Mouse (Mus musculus) heart, postnatal 0 days (tissue): ENCODE results near the gene Slc37a1. TPM values are rescaled to one million over a fixed set of nuclear protein-coding genes. Genes with fewer than 3 reads are reported as not detected.

Source experiments
- ATAC-seq: fragments of 200-750 bp; cut with Nextera tagmentation; 2 replicates; pipeline ENCODE4 v1.8.0; 2017; ENCODE audit warnings: low read depth, moderate number of reproducible peaks, moderate library complexity; ENCODE audit not compliant: insufficient read depth
- DNase-seq: peaks from one replicate; pipeline ENCODE4 v3.0.0-alpha.2; 2016; ENCODE audit warnings: low spot score
- H3K27ac ChIP-seq: fragments of 300-500 bp; sonication (generic); 2 replicates; pipeline ENCODE4 v1.5.1; 2014; ENCODE audit warnings: low read depth, mild to moderate bottlenecking
- H3K27me3 ChIP-seq: fragments of 300-500 bp; sonication (generic); 2 replicates; pipeline ENCODE4 v1.6.1; 2014; ENCODE audit warnings: low read length, mixed read lengths; ENCODE audit not compliant: control insufficient read depth, insufficient read depth
- H3K36me3 ChIP-seq: fragments of 300-500 bp; sonication (generic); replicated peaks from 2 replicates; pipeline ENCODE4 v1.6.1; 2014; ENCODE audit warnings: low read length, mixed read lengths; ENCODE audit not compliant: control insufficient read depth, insufficient read depth
- H3K4me1 ChIP-seq: fragments of 300-500 bp; sonication (generic); 2 replicates; pipeline ENCODE4 v1.6.1; 2014; ENCODE audit warnings: antibody characterized with exemption; ENCODE audit not compliant: control insufficient read depth, insufficient read depth
- H3K4me2 ChIP-seq: fragments of 300-500 bp; sonication (generic); 2 replicates; pipeline ENCODE4 v1.6.1; 2014; ENCODE audit warnings: low read depth, mild to moderate bottlenecking, low read length, moderate library complexity
- H3K4me3 ChIP-seq: fragments of 300-500 bp; sonication (generic); 2 replicates; pipeline ENCODE4 v1.5.1; 2014; ENCODE audit warnings: low read depth, low read length
- H3K9ac ChIP-seq: fragments of 300-500 bp; sonication (generic); replicated peaks from 2 replicates; pipeline ENCODE4 v1.6.1; 2014; ENCODE audit warnings: low read depth, low read length, mixed read lengths
- H3K9me3 ChIP-seq: fragments of 300-500 bp; sonication (generic); replicated peaks from 2 replicates; pipeline ENCODE4 v1.6.1; 2016; ENCODE audit warnings: low read length; ENCODE audit not compliant: control insufficient read depth
- CTCF ChIP-seq: IDR thresholded peaks from 2 replicates; pipeline ENCODE4 v1.5.1; 2016; ENCODE audit warnings: antibody characterized with exemption, control low read depth, low read depth
- EP300 ChIP-seq: IDR thresholded peaks from 2 replicates; pipeline ENCODE4 v1.6.1; 2016; ENCODE audit warnings: antibody characterized with exemption, low read depth
- WGBS: fragments of 180-500 bp; shearing (Covaris S2); extraction: QIAGEN DNeasy Blood & Tissue Kit; methylation state at CpG from one replicate; pipeline ENCODE4 v1.1.7; 2014; 5-methylcytosine and 5-hydroxymethylcytosine counted together
- polyA plus RNA-seq: library from polyadenylated mRNA; unstranded; fragments of >200 nt; fragmentation: Nextera tagmentation; extraction: Ambion mirVana; gene quantifications from 2 replicates; pipeline ENCODE4 v1.2.1, GENCODE M21; 2015
- total RNA-seq: library from RNA; depleted of rRNA; stranded (reverse); fragments of >200 nt; gene quantifications from 2 replicates; pipeline ENCODE4 v1.2.3, GENCODE M21; 2014; ENCODE audit warnings: low replicate concordance; rRNA removed

Slc37a1 gene
- total and polyA plus RNA-seq, 2 experiments from 2014 or later: 13.5 to 37.9 TPM

- TF ChIP-seq EP300 (no peak), CTCF (no peak)
- Histone ChIP-seq H3K36me3 (no peaks in the 10 kb centered on the region), H3K27ac (no peak overlapping the region), H3K9ac (no peak overlapping the region), H3K4me3 (no peak overlapping the region), H3K4me1 (no peaks in the 10 kb centered on the region; the same call in 1 of the 2 replicates), H3K9me3 (no peaks in the 10 kb centered on the region), H3K4me2 (no peak overlapping the region), H3K27me3 (peaks cover 5% of the 10 kb centered on the region; the same call in 1 of the 2 replicates)
- WGBS: 66% methylated on average over 2 of the region's 2 CpGs
- ATAC-seq (no peak), DNase-seq (no peak)
These were observed 107.2 kb downstream of the Slc37a1 start for GRCm38 (mm10) chr17:31393811-31394210.

DNA sequence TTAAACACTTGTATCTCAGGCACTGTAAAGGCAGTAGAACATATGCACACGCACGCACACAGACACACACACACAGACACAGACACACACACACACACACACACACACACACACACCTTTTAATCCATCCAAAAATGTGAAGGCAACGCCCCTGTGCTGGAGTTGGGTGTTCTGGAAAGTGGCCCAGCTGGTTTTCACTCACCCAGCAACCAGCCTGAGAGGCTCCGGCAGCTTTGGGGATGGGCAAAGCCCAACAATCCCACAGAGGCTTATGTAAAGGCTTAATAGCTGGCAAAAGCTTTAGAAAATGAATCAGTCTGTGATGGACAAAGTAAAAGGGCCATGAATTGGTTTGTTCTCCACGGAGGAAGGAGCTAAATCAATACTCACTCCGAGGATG lies 113.7 kb downstream of the Slc37a1 start:
- DNase-seq (no peak), ATAC-seq (no peak)
- TF ChIP-seq EP300: no peak
- no peak for TF ChIP-seq CTCF
- Histone ChIP-seq H3K27ac (no peak overlapping the region), H3K9ac (no peak overlapping the region), H3K4me3 (no peak overlapping the region), H3K4me1 (no peaks in the 10 kb centered on the region; the same call in 1 of the 2 replicates), H3K36me3 (0 out of 2 replicates have a peak, but pooled peaks cover 4% of the 10 kb centered on the region), H3K4me2 (no peak overlapping the region), H3K9me3 (no peaks in the 10 kb centered on the region), H3K27me3 (no peaks in the 10 kb centered on the region)
- WGBS: 85% methylated on average over 6 of the region's 6 CpGs

Other genes with a start within 250 kb of the Slc37a1 start
- gene Abcg1, start 229.1 kb upstream of the Slc37a1 start, total RNA-seq: 11.3 and 13.5 TPM in 2 replicates
- 9.6 and 10.1 TPM in 2 replicates for gene Abcg1, start 229.1 kb upstream of the Slc37a1 start, polyA plus RNA-seq
- not detected in 2 replicates for gene Tff3, start 157.1 kb upstream of the Slc37a1 start, total RNA-seq
- gene Tff3, start 157.1 kb upstream of the Slc37a1 start, polyA plus RNA-seq: not detected in 2 replicates
- gene Tff2, start 142.5 kb upstream of the Slc37a1 start, total RNA-seq: not detected in 2 replicates
- gene Tff2, start 142.5 kb upstream of the Slc37a1 start, polyA plus RNA-seq: 2.9 TPM in 1 of 2 replicates, not detected in the other
- not detected in 2 replicates for gene Tff1, start 121.5 kb upstream of the Slc37a1 start, total RNA-seq
- not detected in 2 replicates for gene Tff1, start 121.5 kb upstream of the Slc37a1 start, polyA plus RNA-seq
- 0.15 TPM in 1 of 2 replicates, not detected in the other for gene Tmprss3, start 87.8 kb upstream of the Slc37a1 start, total RNA-seq
- not detected in 2 replicates for gene Tmprss3, start 87.8 kb upstream of the Slc37a1 start, polyA plus RNA-seq
- not detected in 2 replicates for gene Ubash3a, start 78.9 kb upstream of the Slc37a1 start, total RNA-seq
- 0.11 and 0.20 TPM in 2 replicates for gene Ubash3a, start 78.9 kb upstream of the Slc37a1 start, polyA plus RNA-seq
- 0.27 TPM in 1 of 2 replicates, not detected in the other for gene Rsph1, start 9.4 kb upstream of the Slc37a1 start, total RNA-seq
- 1.6 and 2.3 TPM in 2 replicates for gene Rsph1, start 9.4 kb upstream of the Slc37a1 start, polyA plus RNA-seq
- 2.6 and 19.5 TPM in 2 replicates for gene Pde9a, start 99.4 kb downstream of the Slc37a1 start, total RNA-seq
- gene Pde9a, start 99.4 kb downstream of the Slc37a1 start, polyA plus RNA-seq: 5.7 and 6.6 TPM in 2 replicates
- gene Wdr4, start 233.2 kb downstream of the Slc37a1 start, total RNA-seq: 19.9 and 30.8 TPM in 2 replicates
- 10.4 and 11.0 TPM in 2 replicates for gene Wdr4, start 233.2 kb downstream of the Slc37a1 start, polyA plus RNA-seq
- 592 and 689 TPM in 2 replicates for gene Ndufv3, start 233.3 kb downstream of the Slc37a1 start, total RNA-seq
- 1,214 and 1,242 TPM in 2 replicates for gene Ndufv3, start 233.3 kb downstream of the Slc37a1 start, polyA plus RNA-seq